Mouse (Mus musculus): ENCODE measurements around the gene Mapkapk2. TPM values are rescaled to one million over a fixed set of nuclear protein-coding genes. Genes with fewer than 3 reads are reported as not detected.
A peak's percentile ranks its signal among the peaks of the same experiment; 100 is the strongest.
"Not testable (repeated sequence)": the region's sequence is repeated elsewhere in the genome, so short reads cannot be mapped to it uniquely, and the experiment has no call there.

Gene Mapkapk2
- total RNA-seq (2021): 100 to 1,000 TPM; 205 to 213 TPM
- long read RNA-seq, experiment 1, transcript Mapkapk2-201 (10 exons, 2,854 nt): major isoform, 217 of 266 reads
- long read RNA-seq, experiment 1, partial matches to known transcripts: 35 of 266 reads
- long read RNA-seq, experiment 1, other reads (novel, unspliced or antisense): 14 of 266 reads
- long read RNA-seq, experiment 2, transcript Mapkapk2-201 (10 exons, 2,854 nt): major isoform, 94 of 109 reads
- long read RNA-seq, experiment 2, partial matches to known transcripts: 9 of 109 reads
- long read RNA-seq, experiment 2, other reads (novel, unspliced or antisense): 6 of 109 reads

DNA sequence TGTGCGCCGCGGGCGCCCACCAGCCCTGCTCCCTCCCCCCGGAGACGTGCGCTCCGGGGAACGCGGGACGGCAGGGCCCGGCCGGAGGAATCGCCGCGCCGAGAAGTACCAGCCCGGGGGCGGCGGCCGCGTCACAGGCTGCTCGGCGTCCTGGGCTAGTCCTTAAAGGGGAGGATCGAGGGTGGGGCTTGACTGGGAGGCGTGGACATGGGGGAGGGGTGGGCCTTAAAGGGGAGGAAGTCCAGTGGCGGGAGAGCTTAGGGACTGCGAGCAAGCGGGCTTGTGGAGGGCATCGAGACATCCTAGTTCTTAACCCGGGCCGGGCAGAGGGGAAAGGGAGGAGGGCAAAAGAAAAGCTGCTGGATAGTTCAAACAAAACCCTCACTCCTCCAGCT, at the start of gene Mapkapk2:
Gene Mapkapk2, minus strand, starts transcription at position 127 of the 395 bp plus-strand sequence.
- DNase-seq: peak; percentile 95 to 98

DNA sequence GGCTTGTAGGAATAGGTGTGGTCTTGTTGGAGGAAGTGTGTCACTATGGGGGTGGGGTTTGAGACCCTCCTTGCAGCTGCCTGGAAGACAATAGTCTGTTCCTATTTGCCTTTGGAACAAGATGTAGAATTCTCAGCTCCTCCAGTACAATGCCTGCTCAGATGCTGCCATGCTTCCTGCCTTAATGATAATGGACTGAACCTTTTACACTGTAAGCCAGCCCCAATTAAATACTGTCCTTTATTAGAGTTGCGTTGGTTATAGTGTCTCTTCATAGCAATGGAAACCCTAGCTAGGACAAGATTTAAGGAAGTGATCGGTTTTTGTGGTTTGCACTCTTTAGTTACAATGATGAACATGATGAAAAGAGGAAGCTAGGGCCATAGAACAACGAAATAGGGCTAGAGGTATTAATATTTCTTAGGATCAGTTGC, 48.6 kb upstream of the Mapkapk2 start:
- DNase-seq: no peak

DNA sequence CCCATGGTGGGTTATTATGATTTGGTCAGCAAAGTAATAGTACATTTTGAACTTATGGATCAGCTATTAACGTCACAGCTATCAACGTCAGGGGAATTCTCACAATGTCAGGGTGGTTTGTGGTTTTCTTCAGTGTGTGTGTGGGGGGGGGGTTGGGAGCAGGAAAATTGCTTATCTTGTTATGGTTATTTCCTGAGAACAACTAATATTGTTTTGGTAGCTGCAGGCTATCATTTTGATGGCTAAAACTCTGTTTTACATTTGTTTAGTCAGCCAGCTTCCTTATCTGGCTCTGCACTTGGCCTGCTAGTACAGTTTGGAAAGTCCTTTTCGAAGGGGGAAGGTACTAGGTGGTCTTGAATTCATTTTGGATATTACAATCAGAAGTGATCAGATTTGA, 47.6 kb upstream of the Mapkapk2 start:
- DNase-seq: not testable (repeated sequence)

DNA sequence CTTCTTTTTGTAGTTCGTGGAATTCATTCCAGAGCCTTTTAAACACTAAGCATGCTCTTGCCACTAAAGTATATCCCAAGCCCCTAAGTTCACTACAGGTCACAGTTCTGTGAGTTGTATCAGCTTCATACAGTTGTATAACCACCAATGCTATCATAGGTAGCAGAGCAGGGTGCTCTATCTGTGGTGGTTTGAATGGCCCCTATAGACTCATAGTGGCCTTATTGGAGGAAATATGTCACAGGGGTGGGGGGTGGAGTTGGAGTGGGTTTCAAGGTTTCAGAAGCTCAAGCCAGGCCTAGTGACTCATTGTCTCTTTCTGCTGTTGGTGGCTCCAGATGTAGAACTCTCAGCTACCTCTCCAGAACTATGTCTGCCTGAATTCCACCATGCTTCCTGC, 44.8 kb upstream of the Mapkapk2 start:
- no peak for DNase-seq

DNA sequence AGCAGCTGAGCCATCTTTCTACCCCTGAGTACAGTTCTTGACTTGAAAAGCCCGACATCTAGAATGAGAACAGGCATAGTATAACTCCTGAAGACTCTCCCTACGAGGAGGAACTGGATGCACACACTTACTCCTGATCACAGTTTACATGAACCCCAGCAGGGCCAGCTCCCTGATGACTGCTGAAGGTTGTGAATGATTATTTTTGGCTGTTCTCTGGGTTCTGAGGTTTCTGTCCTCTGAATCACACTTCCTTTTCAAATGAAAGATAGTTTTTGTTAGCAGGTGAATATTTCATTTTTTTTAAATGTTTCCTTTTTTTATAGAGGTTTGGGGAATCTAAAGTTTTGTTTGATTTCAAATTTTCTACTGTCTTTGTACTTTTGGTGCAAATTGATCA, 43.8 kb upstream of the Mapkapk2 start:
- DNase-seq: no peak

DNA sequence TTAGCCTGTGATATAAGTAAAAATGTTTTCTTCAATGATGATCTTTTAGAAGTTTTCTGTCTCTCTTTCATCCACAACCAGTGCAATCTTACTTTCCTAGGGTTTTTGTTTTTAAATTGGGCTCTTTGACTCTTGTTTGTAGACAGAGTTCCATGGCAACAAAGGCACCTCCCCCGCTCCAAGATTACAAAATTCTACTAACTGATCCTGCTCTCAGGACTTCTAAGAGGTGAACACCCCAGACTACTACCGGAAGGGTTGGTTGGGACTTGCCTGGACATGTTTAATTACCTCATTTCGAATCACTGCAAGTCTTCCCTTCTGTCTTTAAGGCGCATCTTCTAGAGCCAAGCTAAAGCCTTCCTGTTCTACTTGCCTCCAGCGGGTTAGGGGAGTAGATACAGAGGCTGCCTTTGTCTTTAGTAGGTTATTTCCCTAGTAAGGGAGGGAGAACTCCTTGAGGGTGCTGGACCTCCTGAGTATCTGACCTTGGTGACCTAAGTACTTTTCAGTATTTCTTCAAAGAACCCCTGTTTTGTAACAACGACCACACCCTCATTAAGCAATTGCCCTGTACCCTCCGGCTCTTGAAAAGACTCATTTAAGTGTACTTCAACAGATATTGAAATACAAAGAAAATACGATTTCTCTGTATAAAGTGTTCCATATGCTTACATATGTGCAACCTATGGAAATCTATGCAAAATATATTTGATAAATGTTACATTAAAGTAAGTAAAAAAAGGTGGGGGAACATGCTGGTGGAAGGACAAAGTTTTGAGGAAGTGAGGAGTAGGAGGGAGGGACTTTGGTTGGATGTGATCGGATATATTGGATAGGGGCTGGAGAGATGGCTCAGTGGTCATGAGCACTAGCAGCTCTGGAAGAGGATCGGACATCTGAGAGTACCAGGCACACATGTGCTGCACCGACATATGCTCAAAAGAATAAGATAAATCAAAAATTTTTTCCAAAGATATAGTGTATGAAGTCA, 41.8 kb upstream of the Mapkapk2 start:
- no peak for DNase-seq

DNA sequence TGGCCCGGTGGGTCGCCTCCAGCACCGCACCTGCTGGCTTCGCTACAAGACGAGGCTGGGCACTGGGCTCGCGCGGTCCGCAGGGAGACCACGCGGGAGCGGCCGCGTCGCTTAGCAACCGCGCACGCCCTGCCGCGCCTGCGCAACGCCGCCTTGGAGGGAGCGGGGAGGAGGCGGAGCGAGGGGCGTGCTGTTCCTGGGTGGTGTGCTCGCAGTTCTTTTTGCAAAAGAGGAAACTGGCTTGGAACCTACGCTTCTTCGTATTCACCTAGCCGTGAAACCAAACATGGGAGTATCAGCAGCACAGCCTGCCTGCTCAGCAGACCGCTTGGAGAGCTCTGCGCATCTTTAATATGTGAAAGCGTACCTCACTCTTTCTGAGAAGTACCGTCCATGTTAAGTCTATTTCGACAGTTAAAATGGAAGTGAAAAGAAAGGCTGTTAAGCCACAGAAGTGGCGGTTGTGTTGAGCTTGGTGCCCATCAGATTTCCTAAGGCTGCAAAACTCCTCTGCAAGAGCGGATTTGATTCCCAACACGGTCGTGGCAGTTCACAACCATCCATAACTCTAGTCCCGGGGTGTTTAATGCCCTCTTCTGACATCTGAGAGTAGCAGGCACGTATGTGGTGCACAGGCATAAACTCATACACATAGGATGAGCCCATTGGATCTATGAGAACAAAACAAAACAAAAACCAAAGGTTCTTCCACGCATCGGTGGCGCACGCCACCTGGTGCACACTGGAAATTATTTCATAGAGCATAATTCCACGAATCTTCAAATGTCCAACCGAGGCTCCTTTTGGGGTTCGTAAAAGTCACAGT, 40.8 kb upstream of the Mapkapk2 start, which contains the start of gene Dyrk3:
Gene Dyrk3, minus strand, starts transcription at position 150 of the 826 bp plus-strand sequence.
- DNase-seq: peak; percentile 95 to 97

DNA sequence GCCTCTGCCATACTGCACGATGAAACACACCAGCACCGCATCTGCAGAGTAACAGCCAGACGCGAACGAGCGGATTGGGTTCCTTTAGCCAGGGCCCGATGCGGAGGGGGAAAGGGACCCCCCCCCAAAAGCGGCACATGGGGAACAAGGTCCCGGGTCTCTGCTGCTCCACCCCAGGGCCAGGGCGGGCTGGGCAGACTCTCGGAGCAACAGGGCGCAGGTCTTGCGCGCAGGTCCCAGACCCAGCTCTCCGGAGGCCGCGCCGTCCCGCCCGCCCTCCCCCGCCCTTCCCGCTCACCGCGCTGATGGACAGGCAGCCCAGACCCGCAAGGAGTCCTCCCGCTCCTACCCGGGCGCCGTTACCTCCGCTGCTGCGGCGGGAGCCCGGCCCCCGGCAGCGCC, 40.1 kb upstream of the Mapkapk2 start:
- no peak for DNase-seq

DNA sequence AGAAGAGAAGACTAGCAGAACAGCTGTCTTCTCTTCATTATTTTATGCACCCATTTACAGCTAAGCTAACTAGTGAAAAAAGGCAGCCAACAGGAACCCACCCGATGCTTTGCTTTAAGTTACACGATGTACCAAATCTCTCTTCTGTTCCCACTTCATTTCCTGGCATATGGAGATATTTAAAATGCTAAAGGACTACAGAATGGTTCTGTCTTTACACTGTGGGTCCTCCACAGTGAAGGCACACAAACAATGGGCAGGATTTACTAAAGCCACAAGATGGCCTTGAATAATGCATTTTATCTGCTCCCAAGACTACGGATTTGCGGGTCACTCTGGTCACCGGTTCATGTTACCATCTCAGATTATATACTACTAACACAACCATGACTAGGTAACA, 39.5 kb upstream of the Mapkapk2 start:
- DNase-seq: no peak

DNA sequence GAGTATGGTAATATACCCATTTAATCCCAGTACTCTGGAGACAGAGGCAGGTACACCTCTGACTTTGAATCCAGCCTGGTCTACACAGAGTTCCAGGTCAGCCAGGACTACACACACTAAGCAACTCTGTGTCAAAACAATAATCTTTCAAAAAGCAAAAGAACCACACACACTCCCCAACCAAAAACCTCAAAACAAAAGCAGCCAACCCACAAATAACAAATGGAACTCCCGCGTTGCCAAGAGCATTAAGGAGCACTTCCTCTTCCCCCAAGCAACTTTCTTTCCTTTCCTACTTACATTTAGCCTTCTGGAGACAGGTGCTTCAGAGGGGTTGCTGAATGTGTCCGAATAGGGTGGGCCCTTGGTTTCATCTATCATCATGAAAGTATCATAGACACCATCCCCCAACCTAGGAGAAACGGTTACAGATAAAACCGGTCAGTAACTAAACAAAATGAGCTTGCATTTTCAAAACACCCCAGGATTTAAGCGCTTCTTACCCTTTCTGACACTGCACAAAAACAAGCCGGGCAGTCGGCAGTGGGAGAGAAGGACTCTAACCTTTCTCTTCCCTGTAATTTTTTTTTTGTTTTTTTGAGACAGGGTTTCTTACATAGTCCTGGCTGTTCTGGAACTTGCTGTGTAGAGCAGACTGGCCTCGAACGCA, 38.5 kb upstream of the Mapkapk2 start:
- no peak for DNase-seq

DNA sequence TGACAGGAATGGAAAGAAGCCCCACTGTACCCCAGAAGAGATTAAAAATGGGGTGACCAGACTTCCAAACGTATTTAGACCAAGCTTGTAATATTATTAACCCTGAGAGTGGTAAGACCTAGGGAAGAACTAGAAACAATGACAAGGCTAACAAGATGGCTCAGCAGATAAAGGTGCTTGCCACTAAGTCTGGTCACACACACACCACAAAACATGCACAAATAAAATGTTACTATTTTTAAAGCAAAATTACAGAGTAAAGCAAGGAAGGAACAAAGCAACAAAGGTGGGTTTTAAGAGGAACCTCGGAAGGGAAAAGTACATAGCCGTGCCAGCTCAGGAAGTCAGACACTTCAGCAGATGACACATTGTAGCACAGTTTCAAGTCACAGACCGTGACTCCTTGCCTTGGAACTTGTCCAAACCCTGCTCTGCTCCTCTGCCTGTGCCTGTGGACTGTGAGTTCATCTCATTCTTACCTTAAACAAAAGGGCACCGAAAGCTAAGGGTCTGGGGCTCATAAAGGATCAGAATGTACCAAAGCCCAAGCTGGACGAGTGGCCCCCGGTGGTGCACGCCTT, 37.4 kb upstream of the Mapkapk2 start:
- peak; percentile 83 to 84 for DNase-seq

DNA sequence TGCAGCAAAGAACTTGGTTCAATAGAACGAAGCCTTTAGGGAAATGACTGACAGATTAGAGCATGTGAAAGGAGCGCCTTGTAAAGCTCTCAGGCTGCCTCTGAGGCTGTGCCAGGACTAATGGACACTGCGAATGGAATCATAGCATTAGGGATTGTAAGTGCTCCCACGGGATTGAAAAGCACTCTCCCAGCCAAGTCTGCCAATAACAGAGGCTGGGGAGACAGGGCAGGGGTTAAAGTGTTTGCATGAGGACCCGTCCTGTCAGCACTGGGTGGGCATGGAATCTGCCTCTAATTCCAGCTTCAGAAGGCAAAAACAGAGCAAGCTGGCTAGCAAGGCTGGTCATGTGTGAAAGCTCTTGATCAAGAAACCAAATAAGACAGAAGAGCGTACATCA, 36.6 kb upstream of the Mapkapk2 start:
- DNase-seq: no peak

DNA sequence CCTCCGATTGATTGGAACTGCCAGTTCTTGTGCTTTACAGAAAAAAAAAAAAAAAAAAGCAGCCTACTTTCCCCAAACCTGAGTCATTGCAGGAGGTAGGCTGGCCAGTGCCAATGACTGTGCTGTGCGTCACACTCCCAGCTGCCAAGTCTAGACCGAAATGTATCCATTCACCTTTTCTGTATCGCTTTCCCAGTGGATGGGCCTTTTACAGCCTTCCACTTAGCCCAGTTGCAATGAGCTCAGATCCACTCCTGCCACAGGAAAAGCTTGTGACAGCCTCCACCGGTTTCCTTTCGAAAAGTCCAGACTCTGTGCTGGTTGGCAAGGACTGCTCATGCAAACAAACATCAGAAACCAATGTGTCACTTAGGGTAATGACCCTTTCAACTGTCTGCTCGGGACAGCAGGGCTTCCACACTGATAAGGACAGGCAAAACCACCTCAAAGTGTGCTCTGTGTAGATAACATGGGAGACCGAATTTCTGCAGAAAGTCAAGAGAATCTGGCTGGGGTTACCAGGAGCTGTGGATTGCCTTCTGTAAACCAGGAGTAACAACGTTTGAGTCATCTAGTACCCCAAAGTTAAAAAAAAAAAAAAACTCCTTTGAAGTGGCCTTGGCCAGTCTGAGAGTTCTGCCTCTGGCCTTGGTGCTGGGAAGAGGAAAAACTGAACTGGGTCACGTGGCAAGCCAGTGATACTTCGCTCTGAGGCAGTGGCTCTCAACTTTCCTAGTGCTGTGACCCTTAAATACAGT, 28.5 kb upstream of the Mapkapk2 start:
- peak; percentile 82 to 89 for DNase-seq

DNA sequence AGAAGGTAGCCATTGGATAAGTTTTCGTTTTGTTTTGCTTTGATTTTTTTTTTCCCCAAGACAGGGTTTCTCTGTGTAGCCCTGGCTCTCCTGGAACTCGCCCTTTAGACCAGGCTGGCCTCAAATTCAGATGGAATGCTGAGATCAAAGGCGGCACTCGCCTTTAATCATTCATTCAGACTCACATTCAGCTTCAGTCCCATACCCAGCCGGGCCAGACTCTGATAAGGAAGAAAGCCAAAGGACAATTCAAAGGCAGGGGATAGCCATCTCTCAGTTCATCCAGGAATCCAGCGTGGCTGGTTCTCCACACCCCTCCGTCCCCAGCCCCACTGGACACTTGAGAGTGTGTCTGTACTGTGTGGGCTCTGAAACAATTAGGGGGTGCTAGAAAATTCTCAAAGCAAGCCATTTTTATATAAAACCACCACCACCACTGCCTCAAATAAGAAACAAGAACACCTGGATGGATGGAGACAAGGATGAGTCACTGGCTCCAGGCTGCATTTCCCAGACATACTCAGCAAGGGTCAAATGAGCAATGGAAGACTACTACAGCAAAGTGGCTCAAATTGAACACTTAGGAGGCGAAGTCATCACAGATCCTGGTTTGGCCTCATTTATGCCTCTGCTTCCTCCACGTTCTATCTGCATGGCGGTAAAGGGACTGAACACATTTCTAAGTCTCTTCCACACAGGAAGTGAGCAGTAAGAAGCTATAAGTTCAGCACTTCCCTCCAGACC, 26.1 kb upstream of the Mapkapk2 start:
- no peak for DNase-seq

DNA sequence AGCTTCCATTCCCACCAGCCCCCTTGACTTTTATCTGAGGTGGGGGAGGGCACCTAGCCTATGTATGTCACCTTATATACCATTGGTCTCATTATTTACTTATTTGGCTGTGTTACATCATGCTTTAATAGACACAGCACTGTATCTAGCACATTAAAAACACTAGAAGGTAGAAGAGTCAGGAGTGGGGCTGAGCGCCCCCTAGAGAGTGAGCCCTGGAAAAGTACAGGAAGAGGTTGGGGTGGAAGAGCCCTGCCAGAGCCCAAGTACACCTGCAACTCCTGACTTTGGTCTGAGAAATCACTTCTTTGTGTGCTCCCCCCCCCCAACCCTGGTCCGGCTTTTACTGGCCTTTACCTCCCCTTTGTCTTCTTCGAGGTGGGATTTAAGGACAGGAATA, 24.4 kb upstream of the Mapkapk2 start:
- DNase-seq: peak; percentile 42 to 52

DNA sequence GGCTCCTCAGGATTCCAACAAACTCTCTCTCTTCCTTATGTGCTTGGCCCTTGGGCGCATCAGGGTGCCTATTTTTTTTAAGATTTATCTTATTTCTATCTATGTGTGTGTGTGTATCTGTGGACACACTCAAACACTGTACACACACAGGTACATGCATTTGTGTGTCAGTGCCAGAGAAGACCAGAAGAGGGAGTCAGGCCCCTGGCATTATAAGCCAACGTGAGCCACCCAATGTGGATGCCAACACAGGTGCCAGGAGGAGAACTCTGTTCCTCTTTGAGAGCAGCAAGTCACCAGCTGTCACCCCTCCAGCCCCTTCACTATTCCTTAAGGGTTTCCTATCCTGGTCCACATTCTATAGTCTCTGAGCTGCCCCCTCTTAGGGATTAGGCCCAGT, 21.4 kb upstream of the Mapkapk2 start:
- DNase-seq: peak; percentile 55 to 57

DNA sequence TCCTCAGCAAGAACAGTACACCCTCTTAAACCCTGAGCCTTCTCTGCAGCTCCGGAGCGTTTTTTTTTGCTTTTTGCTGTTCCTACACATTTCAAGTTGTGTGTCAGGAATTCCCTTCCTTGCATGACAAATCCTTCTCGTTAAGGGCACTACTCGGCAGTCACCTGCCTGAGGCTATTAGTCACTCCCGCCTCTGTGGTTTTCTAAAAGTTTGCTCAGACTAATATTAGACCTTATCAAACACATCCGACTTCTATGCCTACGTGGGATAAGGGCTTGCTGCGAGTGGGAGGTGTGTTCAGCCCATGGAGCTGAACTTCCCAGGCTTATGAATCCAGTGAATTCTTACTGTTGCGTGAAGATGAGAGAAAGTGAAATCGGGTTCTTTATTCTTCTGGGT, 20.9 kb upstream of the Mapkapk2 start:
- DNase-seq: no peak

DNA sequence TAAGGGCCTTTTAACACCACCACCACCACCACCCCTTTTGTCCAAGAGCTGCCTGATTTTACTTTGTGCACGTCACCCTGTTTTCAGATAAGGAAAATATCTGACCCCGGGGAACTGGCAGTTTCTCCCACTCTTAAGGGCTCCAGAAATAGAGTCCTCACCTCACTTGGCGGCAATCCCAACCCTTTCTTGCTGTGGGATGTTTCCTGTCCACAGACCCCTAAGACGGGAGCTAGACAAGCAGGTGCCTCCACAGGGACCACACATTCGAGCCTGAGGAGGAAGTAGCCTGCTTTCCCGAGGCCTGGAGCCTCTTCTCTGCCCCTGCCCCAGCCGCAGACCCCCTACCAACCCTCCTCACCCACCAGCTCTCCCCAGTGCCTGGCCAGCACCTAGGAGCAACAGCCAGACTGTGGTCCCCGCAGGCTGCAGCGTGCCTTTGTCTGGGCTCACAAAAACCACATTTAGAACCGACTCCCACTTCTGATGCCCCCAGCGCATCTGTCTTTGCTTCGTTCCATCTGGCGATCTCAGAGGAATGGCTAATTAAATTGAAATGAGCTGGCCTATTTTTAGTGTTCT, 18.9 kb upstream of the Mapkapk2 start:
- DNase-seq: no peak

DNA sequence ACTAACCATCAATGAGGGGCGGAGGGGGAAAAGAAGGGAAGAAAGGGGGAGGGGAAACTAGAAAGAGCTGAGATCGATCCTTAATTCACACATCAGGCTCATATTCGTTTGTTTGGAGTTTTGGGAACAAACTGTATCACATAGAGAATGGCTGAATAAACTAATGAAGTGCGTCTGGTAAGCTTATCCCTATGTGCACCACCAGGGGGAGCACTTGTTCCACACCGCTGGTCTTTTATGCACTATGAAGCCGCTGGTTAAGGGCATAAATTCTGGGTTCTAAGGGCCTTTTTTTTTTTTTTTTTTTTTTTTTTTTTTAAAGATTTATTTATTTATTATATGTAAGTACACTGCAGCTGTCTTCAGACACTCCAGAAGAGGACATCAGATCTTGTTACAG, 18.3 kb upstream of the Mapkapk2 start:
- DNase-seq: peak; percentile 73 to 80

Measured in adrenal gland, postnatal 36 days (tissue).